Mouse (Mus musculus) MEL (cell line): ENCODE results near the gene Gnaq.

Experiments used
- BHLHE40 ChIP-seq: IDR thresholded peaks from 2 replicates; pipeline ENCODE4 v1.6.1; 2012; ENCODE audit warnings: low read depth, mild to moderate bottlenecking, inconsistent platforms, low read length, improper control_type of control experiment, borderline replicate concordance
- CHD2 ChIP-seq: IDR thresholded peaks from 2 replicates; pipeline ENCODE4 v1.6.1; 2011; ENCODE audit warnings: low read length, improper control_type of control experiment
- CTCF ChIP-seq, 3 experiments: IDR thresholded peaks in 2 of 3; conservative IDR thresholded peaks in 1 of 3; 2 replicates each; pipeline ENCODE4 v1.5.1; 2011 to 2012; ENCODE audit warnings: low read length in 3 of 3, low read depth in 2 of 3, mild to moderate bottlenecking in 2 of 3, improper control_type of control experiment in 1 of 3, inconsistent platforms in 1 of 3, mixed read lengths in 1 of 3, moderate library complexity in 1 of 3; ENCODE audit not compliant: control insufficient read depth in 1 of 3, insufficient read depth in 1 of 3, poor library complexity in 1 of 3, severe bottlenecking in 1 of 3
- E2F4 ChIP-seq: IDR thresholded peaks from 2 replicates; pipeline ENCODE4 v1.6.1; 2011; ENCODE audit warnings: low read depth, low read length, improper control_type of control experiment, borderline replicate concordance
- EP300 ChIP-seq, 2 experiments: IDR thresholded peaks; 2 replicates each; pipeline ENCODE4 v1.6.1; 2011; ENCODE audit warnings: improper control_type of control experiment in 2 of 2, low read length in 2 of 2, low read depth in 1 of 2, mild to moderate bottlenecking in 1 of 2
- ETS1 ChIP-seq: IDR thresholded peaks from 2 replicates; pipeline ENCODE4 v1.6.1; 2012; ENCODE audit warnings: low read depth, mild to moderate bottlenecking, inconsistent platforms, low read length, improper control_type of control experiment, moderate library complexity
- MEF2A ChIP-seq: IDR thresholded peaks from 2 replicates; pipeline ENCODE4 v1.6.1; 2014; ENCODE audit warnings: low read depth, mild to moderate bottlenecking, inconsistent platforms, low read length, improper control_type of control experiment; ENCODE audit not compliant: poor library complexity, insufficient replicate concordance, severe bottlenecking; ENCODE audit errors: extremely low read depth
- NELFE ChIP-seq: IDR thresholded peaks from 2 replicates; pipeline ENCODE4 v1.6.1; 2011; ENCODE audit warnings: low read depth, low read length, improper control_type of control experiment
- POLR2A ChIP-seq, 2 experiments: IDR thresholded peaks; 2 replicates each; pipeline ENCODE4 v1.6.1; 2011 to 2012; ENCODE audit warnings: low read length in 2 of 2, mild to moderate bottlenecking in 2 of 2, control low read depth in 1 of 2, improper control_type of control experiment in 1 of 2, low read depth in 1 of 2, moderate library complexity in 1 of 2; ENCODE audit not compliant: control insufficient read depth in 1 of 2, insufficient read depth in 1 of 2, poor library complexity in 1 of 2
- POLR2AphosphoS2 ChIP-seq: IDR thresholded peaks from 2 replicates; pipeline ENCODE4 v1.6.1; 2011; ENCODE audit warnings: low read length, improper control_type of control experiment
- RAD21 ChIP-seq: IDR thresholded peaks from 2 replicates; pipeline ENCODE4 v1.6.1; 2011; ENCODE audit warnings: mild to moderate bottlenecking, low read depth, low read length, improper control_type of control experiment
- SIN3A ChIP-seq: IDR thresholded peaks from 2 replicates; pipeline ENCODE4 v1.6.1; 2012; ENCODE audit warnings: low read length, improper control_type of control experiment, inconsistent platforms
- USF2 ChIP-seq, 2 experiments: IDR thresholded peaks; 2 replicates each; pipeline ENCODE4 v1.6.1; 2011 to 2012; ENCODE audit warnings: improper control_type of control experiment in 2 of 2, low read length in 2 of 2, borderline replicate concordance in 1 of 2, inconsistent platforms in 1 of 2, low read depth in 1 of 2, mild to moderate bottlenecking in 1 of 2; ENCODE audit not compliant: insufficient read depth in 1 of 2
- ZC3H11A ChIP-seq: IDR thresholded peaks from 2 replicates; pipeline ENCODE4 v1.6.1; 2012; ENCODE audit warnings: low read depth, mild to moderate bottlenecking, inconsistent platforms, low read length, improper control_type of control experiment

GRCm38 (mm10) chr19:16161222-16161621 is 28.6 kb downstream of the Gnaq start:
- TF ChIP-seq ZC3H11A, result no peak
- TF ChIP-seq POLR2AphosphoS2, result no peak
- TF ChIP-seq ETS1, result no peak
- TF ChIP-seq EP300 (IDR thresholded peaks at IDR 0.05; ENCODE audit: low read depth in 1 of 2, low read length in 2 of 2), result no peak
- TF ChIP-seq CTCF (IDR thresholded peaks at IDR 0.05 in 2 of 3, conservative IDR thresholded peaks at IDR 0.05 in 1 of 3; ENCODE audit: control insufficient read depth in 1 of 3, insufficient read depth in 1 of 3, low read depth in 2 of 3, low read length in 3 of 3, poor library complexity in 1 of 3, severe bottlenecking in 1 of 3), result no peak
- TF ChIP-seq NELFE, result no peak
- no peak for TF ChIP-seq POLR2A (IDR thresholded peaks at IDR 0.05; ENCODE audit: control insufficient read depth in 1 of 2, insufficient read depth in 1 of 2, low read depth in 1 of 2, low read length in 2 of 2, poor library complexity in 1 of 2)
- TF ChIP-seq SIN3A, result no peak
- no peak for TF ChIP-seq MEF2A
- no peak for TF ChIP-seq CHD2
- no peak for TF ChIP-seq USF2 (IDR thresholded peaks at IDR 0.05; ENCODE audit: borderline replicate concordance in 1 of 2, insufficient read depth in 1 of 2, low read depth in 1 of 2, low read length in 2 of 2)
- TF ChIP-seq RAD21, result no peak
- no peak for TF ChIP-seq BHLHE40
- TF ChIP-seq E2F4, result no peak
